Mouse (Mus musculus) cerebellum, postnatal 10 days (tissue): ENCODE results near the gene Six4.
"Not testable (repeated sequence)": the region's sequence is repeated elsewhere in the genome, so short reads cannot be mapped to it uniquely, and the experiment has no call there.

Source experiments
- DNase-seq, 2 experiments: peaks; one replicate each; pipeline ENCODE4 v3.0.0; 2021; ENCODE audit warnings: mixed read lengths in 2 of 2

Six4 gene

GRCm38 (mm10) chr12:73113196-73113595 is at the start of gene Six4:
TSS of gene Six4 (minus strand) at chr12:73113456.
- peak; percentile 83 to 87 for DNase-seq

GRCm38 (mm10) chr12:73162408-73163181 is 49.3 kb upstream of the Six4 start:
- no peak for DNase-seq

- peak in 1 of 2 experiments; percentile 20 for DNase-seq
Measured at GRCm38 (mm10) chr12:73160341-73160740, 47.1 kb upstream of the Six4 start.

- no peak for DNase-seq
Measured at GRCm38 (mm10) chr12:73154150-73154549, 40.9 kb upstream of the Six4 start.

GRCm38 (mm10) chr12:73151038-73151437 is 37.8 kb upstream of the Six4 start:
- DNase-seq: not testable (repeated sequence)

GRCm38 (mm10) chr12:73147236-73147635 is 34.0 kb upstream of the Six4 start:
- DNase-seq: no peak

GRCm38 (mm10) chr12:73140732-73141131 is 27.5 kb upstream of the Six4 start:
- DNase-seq: no peak

- no peak for DNase-seq
Measured at GRCm38 (mm10) chr12:73125250-73125649, 12.0 kb upstream of the Six4 start.

- peak; percentile 90 for DNase-seq
Measured at GRCm38 (mm10) chr12:73123093-73124041, 10.1 kb upstream of the Six4 start, which contains the start of gene Mnat1. TSS of gene Mnat1 (plus strand) at chr12:73123717.

GRCm38 (mm10) chr12:73112326-73113087 is 749 bp downstream of the Six4 start:
- peak; percentile 64 to 66 for DNase-seq

- DNase-seq: peak; percentile 58 to 61
Measured at GRCm38 (mm10) chr12:73111561-73112325, 1.5 kb downstream of the Six4 start.

GRCm38 (mm10) chr12:73110431-73111111 is 2.7 kb downstream of the Six4 start:
- peak; percentile 7 to 8 for DNase-seq

- DNase-seq: no peak
Measured at GRCm38 (mm10) chr12:73107821-73108220, 5.4 kb downstream of the Six4 start.

GRCm38 (mm10) chr12:73103713-73104112 is 9.5 kb downstream of the Six4 start:
- no peak for DNase-seq

- no peak for DNase-seq
Measured at GRCm38 (mm10) chr12:73098593-73098992, 14.7 kb downstream of the Six4 start.

GRCm38 (mm10) chr12:73096177-73096576 is 17.1 kb downstream of the Six4 start:
- not testable (repeated sequence) for DNase-seq

- DNase-seq: no peak
Measured at GRCm38 (mm10) chr12:73094605-73095004, 18.7 kb downstream of the Six4 start.

- no peak for DNase-seq
Measured at GRCm38 (mm10) chr12:73094189-73094588, 19.1 kb downstream of the Six4 start.

GRCm38 (mm10) chr12:73090672-73091335 is 22.5 kb downstream of the Six4 start:
- no peak for DNase-seq

- DNase-seq: no peak
Measured at GRCm38 (mm10) chr12:73088911-73089310, 24.3 kb downstream of the Six4 start.

- no peak for DNase-seq
Measured at GRCm38 (mm10) chr12:73088500-73088899, 24.8 kb downstream of the Six4 start.
